Mouse (Mus musculus) gastrocnemius, postnatal 14 days (tissue): ENCODE measurements around the gene Borcs6. TPM values are rescaled to one million over a fixed set of nuclear protein-coding genes. Genes with fewer than 3 reads are reported as not detected.

Source experiments
- DNase-seq: peaks from one replicate; pipeline ENCODE4 v3.0.0; 2021; ENCODE audit warnings: mixed read lengths
- intact Hi-C: fragments of 180-260 bp; cut with DNase I; formaldehyde crosslinking; loops from one replicate; pipeline ENCODE4 v1.15.1; 2025; ENCODE audit warnings: low total_unique reads
- total RNA-seq, 2 experiments: library from RNA; stranded (reverse); gene quantifications; 2 replicates each; pipeline ENCODE4 v1.2.3; 2021

Borcs6 gene
- total RNA-seq, 2 experiments from 2014 or later = 13.5 to 14.3 TPM

GRCm38 (mm10) chr11:69096360-69096986, 37.0 kb downstream of the Borcs6 start:
- intact Hi-C loops = no loop called here

GRCm38 (mm10) chr11:69096987-69097900, 37.7 kb downstream of the Borcs6 start:
- peak; percentile 100 for DNase-seq
- intact Hi-C loops = no loop called here

More at GRCm38 (mm10) chr11:69096360-69096986, 37.0 kb downstream of the Borcs6 start:
- DNase-seq = no peak

- intact Hi-C loops = no loop called here
- DNase-seq = no peak
These were observed 38.7 kb downstream of the Borcs6 start for GRCm38 (mm10) chr11:69098039-69098761.

- intact Hi-C loops = no loop called here
- peak; percentile 96 for DNase-seq
These were observed 39.2 kb downstream of the Borcs6 start for GRCm38 (mm10) chr11:69098762-69099091.

GRCm38 (mm10) chr11:69099177-69099914, 39.8 kb downstream of the Borcs6 start:
- intact Hi-C loops = no loop called here
- DNase-seq = peak; percentile 92

- peak; percentile 96 for DNase-seq
- intact Hi-C loops = no loop called here
These were observed 40.4 kb downstream of the Borcs6 start for GRCm38 (mm10) chr11:69099915-69100345.

- DNase-seq = no peak
- intact Hi-C loops = no loop called here
These were observed 41.3 kb downstream of the Borcs6 start for GRCm38 (mm10) chr11:69100639-69101360.

- intact Hi-C loops = no loop called here
- DNase-seq = no peak
These were observed 42.3 kb downstream of the Borcs6 start for GRCm38 (mm10) chr11:69101604-69102402.

GRCm38 (mm10) chr11:69102403-69102725, 42.8 kb downstream of the Borcs6 start:
- intact Hi-C loops = no loop called here
- no peak for DNase-seq

- DNase-seq = no peak
- intact Hi-C loops = no loop called here
These were observed 43.6 kb downstream of the Borcs6 start for GRCm38 (mm10) chr11:69103121-69103520.

- DNase-seq = no peak
- intact Hi-C loops = no loop called here
These were observed 44.3 kb downstream of the Borcs6 start for GRCm38 (mm10) chr11:69103531-69104435.

GRCm38 (mm10) chr11:69104487-69104886, 45.0 kb downstream of the Borcs6 start:
- DNase-seq = no peak
- intact Hi-C loops = no loop called here

GRCm38 (mm10) chr11:69105227-69105626, 45.7 kb downstream of the Borcs6 start:
- intact Hi-C loops = no loop called here

GRCm38 (mm10) chr11:69105796-69106195, 46.3 kb downstream of the Borcs6 start:
- intact Hi-C loops = no loop called here
- no peak for DNase-seq

More at GRCm38 (mm10) chr11:69105227-69105626, 45.7 kb downstream of the Borcs6 start:
- DNase-seq = no peak

- DNase-seq = no peak
- intact Hi-C loops = no loop called here
These were observed 46.8 kb downstream of the Borcs6 start for GRCm38 (mm10) chr11:69106299-69106698.

GRCm38 (mm10) chr11:69106842-69107241, 47.3 kb downstream of the Borcs6 start:
- DNase-seq = no peak
- intact Hi-C loops = no loop called here

- intact Hi-C loops = no loop called here
- DNase-seq = no peak
These were observed 48.2 kb downstream of the Borcs6 start for GRCm38 (mm10) chr11:69107676-69108075.
